9 mouse cellular contexts compared by ENCODE assay signal in the genomic region with DNA sequence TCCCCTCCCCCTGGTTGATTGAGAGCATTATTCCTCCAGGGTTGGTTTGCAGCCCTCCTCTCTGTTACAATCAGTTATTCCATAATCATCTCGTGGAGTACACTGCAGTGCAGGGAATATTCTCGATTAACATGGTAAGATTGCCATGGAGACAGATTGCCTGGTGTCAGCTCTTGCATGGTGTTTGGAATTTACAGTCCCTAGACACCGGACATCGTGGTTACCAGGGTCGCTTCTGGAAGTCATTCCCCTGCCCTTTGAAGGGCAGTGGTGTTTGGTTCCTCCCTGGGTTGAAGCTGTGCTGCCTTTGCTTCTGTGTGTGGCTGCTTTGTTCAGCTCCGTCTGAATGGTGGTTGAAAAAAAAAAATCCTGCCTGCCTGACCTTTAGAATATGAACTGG.
A peak's percentile ranks its signal among the peaks of the same experiment; 100 is the strongest.
DNase-seq lines count a peak whose midpoint lies in the region; ATAC-seq lines count a peak whose summit lies in the region.
"Had no signal": no experiment of that assay in that cellular context is flagged by ENCODE, and none has a peak within 500 bp of the region (broad histone marks: within the 10 kb centered on the region; RNA-seq: fewer than 3 reads in every experiment).

No protein-coding gene starts in this region.

- peak overlapping the region; percentile 5; the same call in 1 of the 2 replicates for H3K4me2 ChIP-seq in forebrain, embryonic 15.5 days (replicated peaks)
- H3K4me2 ChIP-seq: liver, embryonic 11.5 days had no signal

- no peak overlapping the region for H3K4me3 ChIP-seq in forebrain, embryonic 15.5 days
- peak overlapping the region; percentile 27 for H3K4me3 ChIP-seq in midbrain, embryonic 10.5 days

- peak overlapping the region; percentile 86 for H3K27ac ChIP-seq in forebrain, embryonic 15.5 days (replicated peaks)
- H3K27ac ChIP-seq in midbrain, embryonic 10.5 days (replicated peaks), result peak overlapping the region; percentile 75

- DNase-seq in cerebellum, postnatal 25 days, result no peak
- DNase-seq in 3T3-L1 (ENCODE audit: low read depth, low spot score), result peak; percentile 35
- DNase-seq in midbrain, embryonic 10.5 days (ENCODE audit: low spot score), result peak; percentile 54
- no peak for DNase-seq in right cerebral cortex, adult 2 months (ENCODE audit: low spot score in 2 of 2)
- DNase-seq in ovary, postnatal 10 days (ENCODE audit: low spot score), result no peak
- DNase-seq in thymus, postnatal 10 days (ENCODE audit: low spot score in 2 of 2), result no peak

- H3K9me3 ChIP-seq in forebrain, embryonic 15.5 days, result no peaks in the 10 kb centered on the region
- H3K9me3 ChIP-seq in midbrain, embryonic 10.5 days (replicated peaks), result no peaks in the 10 kb centered on the region

- 0 out of 2 replicates have a peak, but pooled peaks have one; percentile 7 for ATAC-seq in cerebellum, adult (ENCODE audit: insufficient number of reproducible peaks, low FRiP score, low TSS enrichment)
- ATAC-seq in forebrain, embryonic 15.5 days (replicated peaks), result peak; percentile 47

- 2% methylated on average over 6 of the region's 6 CpGs for WGBS in forebrain, embryonic 15.5 days
- 9% methylated on average over 6 of the region's 6 CpGs for WGBS in midbrain, embryonic 10.5 days

- H3K9ac ChIP-seq in forebrain, embryonic 15.5 days (replicated peaks), result no peak overlapping the region

- no peaks in the 10 kb centered on the region for H3K27me3 ChIP-seq in forebrain, embryonic 15.5 days
- no peaks in the 10 kb centered on the region for H3K27me3 ChIP-seq in midbrain, embryonic 10.5 days (ENCODE audit: low read depth, poor library complexity, severe bottlenecking)

- peaks cover 23% of the 10 kb centered on the region for H3K36me3 ChIP-seq in forebrain, embryonic 15.5 days
- peaks cover 41% of the 10 kb centered on the region for H3K36me3 ChIP-seq in midbrain, embryonic 10.5 days

- H3K4me1 ChIP-seq in forebrain, embryonic 15.5 days, result peaks cover 56% of the 10 kb centered on the region
- peaks cover 56% of the 10 kb centered on the region for H3K4me1 ChIP-seq in midbrain, embryonic 10.5 days

Comparison
In these comparisons a context has a peak if more than half of its experiments do, and no peak if none do; other contexts are left out.
1. DNase-seq: peak in 3T3-L1 (single experiment) and midbrain, embryonic 10.5 days (single experiment); none in cerebellum, postnatal 25 days (0 of 2), right cerebral cortex, adult 2 months (0 of 2), ovary, postnatal 10 days (single experiment) and thymus, postnatal 10 days (0 of 2).